Mouse (Mus musculus) liver, postnatal 0 days (tissue): Measurements from ENCODE around the gene Acy3. TPM values are rescaled to one million over a fixed set of nuclear protein-coding genes. Genes with fewer than 3 reads are reported as not detected.
"Not testable (repeated sequence)": the region's sequence is repeated elsewhere in the genome, so short reads cannot be mapped to it uniquely, and the experiment has no call there.

Source experiments
- ATAC-seq: fragments of 200-750 bp; cut with Nextera tagmentation; 2 replicates; pipeline ENCODE4 v1.8.0; 2017; ENCODE audit warnings: mild to moderate bottlenecking, moderate library complexity
- DNase-seq: peaks from one replicate; pipeline ENCODE4 v3.0.0-alpha.2; 2016
- H3K27ac ChIP-seq: fragments of 300-500 bp; sonication (generic); 2 replicates; pipeline ENCODE4 v1.5.1; 2014; ENCODE audit warnings: antibody characterized with exemption, moderate library complexity, mild to moderate bottlenecking, low read depth
- H3K27me3 ChIP-seq: fragments of 300-500 bp; sonication (generic); 2 replicates; pipeline ENCODE4 v1.6.1; 2014; ENCODE audit warnings: low read length, control low read depth, mixed read lengths; ENCODE audit not compliant: insufficient read depth
- H3K36me3 ChIP-seq: fragments of 300-500 bp; sonication (generic); replicated peaks from 2 replicates; pipeline ENCODE4 v1.6.1; 2014; ENCODE audit warnings: mild to moderate bottlenecking, control low read depth, low read length, moderate library complexity, mixed read lengths; ENCODE audit not compliant: insufficient read depth
- H3K4me1 ChIP-seq: fragments of 300-500 bp; sonication (generic); 2 replicates; pipeline ENCODE4 v1.6.1; 2014; ENCODE audit warnings: antibody characterized with exemption, mild to moderate bottlenecking, control low read depth; ENCODE audit not compliant: insufficient read depth
- H3K4me2 ChIP-seq: fragments of 300-500 bp; sonication (generic); 2 replicates; pipeline ENCODE4 v1.6.1; 2014; ENCODE audit warnings: low read depth, mild to moderate bottlenecking, low read length, moderate library complexity, mixed read lengths
- H3K4me3 ChIP-seq: fragments of 300-500 bp; sonication (generic); 2 replicates; pipeline ENCODE4 v1.5.1; 2014; ENCODE audit warnings: low read depth, low read length
- H3K9ac ChIP-seq: fragments of 300-500 bp; sonication (generic); replicated peaks from 2 replicates; pipeline ENCODE4 v1.6.1; 2014; ENCODE audit warnings: mild to moderate bottlenecking, moderate library complexity
- H3K9me3 ChIP-seq: fragments of 300-500 bp; sonication (generic); 2 replicates; pipeline ENCODE4 v1.6.1; 2016; ENCODE audit warnings: mild to moderate bottlenecking, control low read depth, low read length, mixed read lengths
- CTCF ChIP-seq: sonication (generic); IDR thresholded peaks from 2 replicates; pipeline ENCODE4 v1.5.1; 2016; ENCODE audit warnings: antibody characterized with exemption, low read depth
- EP300 ChIP-seq: IDR thresholded peaks from 2 replicates; pipeline ENCODE4 v1.6.1; 2016; ENCODE audit warnings: antibody characterized with exemption, low read depth, mild to moderate bottlenecking
- WGBS: fragments of 180-500 bp; shearing (Covaris S2); extraction: QIAGEN DNeasy Blood & Tissue Kit; methylation state at CpG from one replicate; pipeline ENCODE4 v1.1.7; 2014; ENCODE audit not compliant: insufficient replicate concordance; 5-methylcytosine and 5-hydroxymethylcytosine counted together
- polyA plus RNA-seq: library from polyadenylated mRNA; unstranded; fragments of >200 nt; fragmentation: Nextera tagmentation; extraction: Ambion mirVana; gene quantifications from 2 replicates; pipeline ENCODE4 v1.2.1, GENCODE M21; 2015

Gene Acy3
- polyA plus RNA-seq, 1 experiment from 2014 or later = 19.3 TPM

DNA sequence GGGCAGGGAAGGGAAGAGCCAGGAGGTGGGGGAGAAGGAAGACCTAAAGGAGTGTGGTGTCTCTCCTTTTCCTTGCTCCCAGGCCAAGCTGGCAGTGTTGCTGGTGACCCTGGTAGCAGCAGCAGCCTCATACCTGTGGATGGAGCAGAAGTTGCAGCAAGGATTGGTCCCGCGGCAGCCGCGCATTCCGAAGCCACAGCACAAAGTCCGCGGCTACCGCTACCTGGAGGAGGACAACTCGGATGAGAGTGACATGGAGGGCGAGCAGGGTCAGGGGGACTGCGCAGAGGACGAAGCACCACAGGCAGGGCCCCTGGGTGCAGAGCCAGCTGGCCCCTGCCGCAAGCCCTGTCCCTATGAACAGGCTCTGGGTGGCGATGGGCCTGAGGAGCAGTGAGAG, 37.8 kb upstream of the Acy3 start:
- Histone ChIP-seq H3K4me1 (peaks cover 6% of the 10 kb centered on the region; the same call in 1 of the 2 replicates), H3K9me3 (no peaks in the 10 kb centered on the region), H3K27ac (no peak overlapping the region), H3K36me3 (peaks cover 34% of the 10 kb centered on the region), H3K9ac (no peak overlapping the region), H3K4me2 (no peak overlapping the region), H3K27me3 (no peaks in the 10 kb centered on the region), H3K4me3 (no peak overlapping the region)
- WGBS = 78% methylated on average over 14 of the region's 14 CpGs
- TF ChIP-seq CTCF (no peak), EP300 (no peak)
- ATAC-seq (no peak), DNase-seq (no peak)

- Histone ChIP-seq H3K9me3 (no peaks in the 10 kb centered on the region), H3K27ac (no peak overlapping the region), H3K4me3 (no peak overlapping the region), H3K36me3 (peaks cover 27% of the 10 kb centered on the region), H3K27me3 (no peaks in the 10 kb centered on the region), H3K9ac (no peak overlapping the region), H3K4me1 (peaks cover 6% of the 10 kb centered on the region; the same call in 1 of the 2 replicates), H3K4me2 (no peak overlapping the region)
- 73% methylated on average over 3 of the region's 3 CpGs for WGBS
- TF ChIP-seq CTCF = no peak
- TF ChIP-seq EP300 = no peak
- DNase-seq = no peak
- peak; percentile 47; the same call in 1 of the 2 replicates for ATAC-seq
Measured at GRCm38 (mm10) chr19:3950331-3950730, 36.0 kb upstream of the Acy3 start.

DNA sequence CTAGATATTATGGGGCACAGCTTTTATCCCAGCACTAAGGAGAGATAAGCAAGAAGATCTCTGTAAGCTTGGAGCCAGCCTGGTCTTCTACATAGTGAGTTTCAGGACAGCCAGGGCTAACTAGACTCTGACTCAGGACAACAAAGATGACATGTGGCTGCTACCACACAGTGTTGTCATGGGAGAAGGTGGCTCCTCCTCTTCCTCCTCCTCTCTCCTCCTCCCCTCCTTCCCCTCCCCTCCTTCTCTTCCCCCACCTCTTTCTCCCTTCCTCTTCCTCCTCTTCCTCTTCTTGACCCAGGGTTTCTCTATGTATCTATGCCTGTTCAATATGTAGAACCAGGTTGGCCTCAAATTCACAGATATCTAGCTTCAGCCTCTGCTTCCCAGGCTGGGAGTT, 34.9 kb upstream of the Acy3 start:
- no peaks in the 10 kb centered on the region for H3K27me3 ChIP-seq
- no peaks in the 10 kb centered on the region for H3K4me1 ChIP-seq
- no peak for TF ChIP-seq CTCF
- no peak for TF ChIP-seq EP300
- no peaks in the 10 kb centered on the region for H3K9me3 ChIP-seq
- no peak for ATAC-seq
- DNase-seq = no peak
- no peak overlapping the region for H3K4me3 ChIP-seq
- no peak overlapping the region for H3K9ac ChIP-seq
- peaks cover 24% of the 10 kb centered on the region for H3K36me3 ChIP-seq
- no peak overlapping the region for H3K4me2 ChIP-seq
- no peak overlapping the region; the same call in 1 of the 2 replicates for H3K27ac ChIP-seq

DNA sequence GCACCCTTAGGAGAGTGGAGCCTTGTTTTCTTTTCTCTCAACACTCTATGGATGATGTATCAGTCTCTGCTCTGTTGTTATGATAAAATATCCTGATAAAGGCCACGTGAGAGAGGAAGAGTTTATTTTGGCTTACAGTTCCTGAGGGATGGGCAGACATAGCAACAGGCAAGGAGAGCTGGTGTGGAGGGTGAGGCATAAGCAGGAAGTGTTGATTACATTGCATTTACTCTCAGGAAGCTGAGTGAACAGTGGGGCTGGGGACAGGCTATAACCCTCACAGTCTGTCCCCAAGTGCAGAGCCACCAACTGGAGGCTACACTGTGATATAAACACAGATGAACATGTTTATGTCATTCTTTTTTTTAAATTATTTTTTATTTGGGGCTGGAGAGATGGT, 34.3 kb upstream of the Acy3 start:
- no peaks in the 10 kb centered on the region for H3K4me1 ChIP-seq
- no peaks in the 10 kb centered on the region for H3K9me3 ChIP-seq
- H3K9ac ChIP-seq = no peak overlapping the region
- H3K27me3 ChIP-seq = no peaks in the 10 kb centered on the region
- H3K27ac ChIP-seq = no peak overlapping the region; the same call in 1 of the 2 replicates
- H3K4me3 ChIP-seq = no peak overlapping the region
- TF ChIP-seq CTCF = no peak
- no peak for TF ChIP-seq EP300
- ATAC-seq (no peak), DNase-seq (no peak)
- peaks cover 21% of the 10 kb centered on the region for H3K36me3 ChIP-seq
- H3K4me2 ChIP-seq = no peak overlapping the region
- 33% methylated on average over 1 of the region's 1 CpGs for WGBS

DNA sequence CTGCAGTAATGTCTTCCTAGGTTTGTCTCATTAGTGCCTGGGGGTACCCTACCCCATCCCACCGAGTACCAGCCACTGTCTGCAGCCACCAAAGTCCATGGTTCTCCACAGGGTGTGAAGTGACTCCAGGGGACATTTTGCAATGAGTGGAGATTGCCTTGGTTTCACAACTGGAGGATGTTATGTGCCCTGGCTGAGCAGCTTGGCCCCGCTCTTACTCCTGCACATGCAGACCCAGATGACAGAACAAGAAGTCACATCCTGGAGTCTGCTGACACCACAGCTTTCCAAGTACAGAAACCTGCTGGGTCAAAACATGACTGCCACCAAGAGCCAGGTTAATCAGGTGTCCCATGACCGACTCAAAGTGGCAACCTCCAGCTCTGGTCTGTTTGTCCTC, 31.3 kb upstream of the Acy3 start:
- 0 out of 2 replicates have a peak, but pooled peaks have one; percentile 29 for ATAC-seq
- WGBS = 78% methylated on average over 3 of the region's 3 CpGs
- Histone ChIP-seq H3K9ac (no peak overlapping the region), H3K4me3 (no peak overlapping the region), H3K4me1 (no peaks in the 10 kb centered on the region), H3K27me3 (no peaks in the 10 kb centered on the region), H3K27ac (no peak overlapping the region), H3K36me3 (no peaks in the 10 kb centered on the region), H3K9me3 (no peaks in the 10 kb centered on the region), H3K4me2 (no peak overlapping the region)
- TF ChIP-seq EP300 = no peak
- no peak for TF ChIP-seq CTCF
- no peak for DNase-seq

DNA sequence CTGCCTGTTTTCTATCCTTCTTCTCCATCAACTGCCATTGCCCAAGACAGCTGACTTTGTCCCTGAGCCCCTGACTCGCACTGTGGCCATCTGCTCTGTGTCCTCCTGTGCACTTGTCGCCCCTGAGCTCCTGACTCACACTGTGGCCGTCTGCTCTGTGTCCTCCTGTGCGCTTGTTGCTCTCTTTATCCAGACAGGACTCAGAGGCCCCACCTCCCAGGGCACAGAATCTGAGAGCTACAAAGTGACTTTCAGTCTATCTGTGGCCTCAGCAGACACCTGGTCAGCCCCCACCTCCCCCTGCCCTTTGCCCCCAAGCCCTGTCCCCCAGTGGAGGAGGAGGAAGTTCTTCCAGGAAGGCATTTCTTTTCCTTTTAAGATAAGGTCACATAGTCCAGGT, 30.6 kb upstream of the Acy3 start:
- Histone ChIP-seq H3K27me3 (no peaks in the 10 kb centered on the region), H3K9me3 (no peaks in the 10 kb centered on the region), H3K4me2 (no peak overlapping the region), H3K4me3 (no peak overlapping the region), H3K4me1 (no peaks in the 10 kb centered on the region), H3K9ac (no peak overlapping the region), H3K27ac (no peak overlapping the region), H3K36me3 (no peaks in the 10 kb centered on the region)
- ATAC-seq = no peak
- no peak for DNase-seq
- TF ChIP-seq CTCF (no peak), EP300 (no peak)
- WGBS = 51% methylated on average over 4 of the region's 4 CpGs

GRCm38 (mm10) chr19:3957296-3958036, 28.9 kb upstream of the Acy3 start:
- not testable (repeated sequence) for H3K36me3 ChIP-seq, H3K27me3 ChIP-seq, H3K9me3 ChIP-seq, DNase-seq, ATAC-seq, H3K9ac ChIP-seq, H3K4me1 ChIP-seq, H3K4me3 ChIP-seq, H3K4me2 ChIP-seq, H3K27ac ChIP-seq
- 83% methylated on average over 5 of the region's 5 CpGs for WGBS
